Mouse (Mus musculus) forebrain, postnatal 0 days (tissue): ENCODE measurements around the gene 2610507B11Rik. TPM values are rescaled to one million over a fixed set of nuclear protein-coding genes. Genes with fewer than 3 reads are reported as not detected.
"Not testable (repeated sequence)": the region's sequence is repeated elsewhere in the genome, so short reads cannot be mapped to it uniquely, and the experiment has no call there.

ENCODE experiments used
- ATAC-seq: fragments of 200-750 bp; cut with Nextera tagmentation; 2 replicates; pipeline ENCODE4 v1.8.0; 2017; ENCODE audit warnings: mild to moderate bottlenecking, moderate library complexity
- DNase-seq: peaks from one replicate; pipeline ENCODE4 v3.0.0-alpha.2; 2015
- H3K27ac ChIP-seq: fragments of 300-500 bp; sonication (generic); 2 replicates; pipeline ENCODE4 v1.5.1; 2014; ENCODE audit warnings: low read depth, mild to moderate bottlenecking, antibody characterized with exemption, low read length, moderate library complexity, mixed read lengths
- H3K27me3 ChIP-seq: fragments of 300-500 bp; sonication (generic); 2 replicates; pipeline ENCODE4 v1.6.1; 2014; ENCODE audit warnings: mild to moderate bottlenecking, low read length, mixed read lengths; ENCODE audit not compliant: insufficient read depth
- H3K36me3 ChIP-seq: fragments of 300-500 bp; sonication (generic); 2 replicates; pipeline ENCODE4 v1.6.1; 2014; ENCODE audit warnings: mild to moderate bottlenecking, moderate library complexity; ENCODE audit not compliant: insufficient read depth
- H3K4me1 ChIP-seq: fragments of 300-500 bp; sonication (generic); 2 replicates; pipeline ENCODE4 v1.6.1; 2014; ENCODE audit warnings: antibody characterized with exemption; ENCODE audit not compliant: insufficient read depth
- H3K4me2 ChIP-seq: fragments of 300-500 bp; sonication (generic); 2 replicates; pipeline ENCODE4 v1.6.1; 2014; ENCODE audit warnings: low read depth, mild to moderate bottlenecking, moderate library complexity
- H3K4me3 ChIP-seq: fragments of 300-500 bp; sonication (generic); 2 replicates; pipeline ENCODE4 v1.5.1; 2014; ENCODE audit warnings: low read depth, low read length, mixed read lengths
- H3K9ac ChIP-seq: fragments of 300-500 bp; sonication (generic); 2 replicates; pipeline ENCODE4 v1.6.1; 2014; ENCODE audit warnings: mild to moderate bottlenecking
- H3K9me3 ChIP-seq: fragments of 300-500 bp; sonication (generic); 2 replicates; pipeline ENCODE4 v1.6.1; 2016; ENCODE audit warnings: low read length
- CTCF ChIP-seq: sonication (generic); IDR thresholded peaks from 2 replicates; pipeline ENCODE4 v1.5.1; 2016; ENCODE audit warnings: antibody characterized with exemption, control low read depth, low read depth
- WGBS: fragments of 180-500 bp; shearing (Covaris S2); extraction: QIAGEN DNeasy Blood & Tissue Kit; methylation state at CpG from one replicate; pipeline ENCODE4 v1.1.7; 2014; 5-methylcytosine and 5-hydroxymethylcytosine counted together
- polyA plus RNA-seq: library from polyadenylated mRNA; unstranded; fragments of >200 nt; fragmentation: Nextera tagmentation; extraction: Ambion mirVana; gene quantifications from 2 replicates; pipeline ENCODE4 v1.2.1, GENCODE M21; 2015
- total RNA-seq: library from RNA; depleted of rRNA; stranded (reverse); fragments of >200 nt; gene quantifications from 2 replicates; pipeline ENCODE4 v1.2.3, GENCODE M21; 2014

Gene 2610507B11Rik
- total and polyA plus RNA-seq, 2 experiments from 2014 or later, result 49.4 to 70.2 TPM

DNA sequence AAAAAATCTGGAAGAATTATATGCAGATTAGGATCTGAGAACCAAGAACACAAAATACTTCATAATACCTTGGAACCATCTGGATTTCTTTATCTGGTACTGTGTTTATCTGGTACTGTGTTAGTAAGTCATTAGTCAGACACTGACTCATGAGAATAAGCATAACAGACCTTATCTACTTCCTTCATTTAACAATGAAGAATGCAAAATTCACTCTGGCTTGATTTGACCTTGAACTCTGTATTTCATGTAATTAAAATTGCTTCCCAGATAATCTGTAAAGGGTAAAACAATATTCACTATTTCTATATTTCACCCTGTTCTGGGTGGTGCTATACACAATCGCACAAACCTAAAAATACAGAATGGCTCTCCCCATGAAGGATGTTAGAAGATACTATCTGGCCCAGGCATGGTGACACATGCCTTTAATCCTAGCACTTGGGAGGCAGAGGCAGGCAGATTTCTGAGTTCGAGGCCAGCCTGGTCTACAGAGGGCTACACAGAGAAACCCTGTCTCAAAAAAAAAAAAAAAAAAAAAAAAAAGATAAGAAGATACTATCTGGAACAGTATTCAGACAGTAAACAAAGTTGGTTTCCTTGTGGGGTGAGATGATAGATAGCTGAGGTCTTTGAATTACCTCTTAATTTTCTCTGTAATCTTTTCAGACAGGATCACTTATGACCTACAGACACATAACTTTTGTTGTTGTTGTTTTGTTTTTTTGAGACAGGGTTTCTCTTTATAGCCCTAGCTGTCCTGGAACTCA is 878 bp upstream of the 2610507B11Rik start:
- WGBS, result 100% methylated on average over 2 of the region's 2 CpGs
- Histone ChIP-seq H3K4me3 (peak overlapping the region; percentile 91), H3K27me3 (no peaks in the 10 kb centered on the region), H3K36me3 (peaks cover 21% of the 10 kb centered on the region), H3K4me2 (peak overlapping the region; percentile 84), H3K4me1 (0 out of 2 replicates have a peak, but pooled peaks cover 4% of the 10 kb centered on the region), H3K9me3 (no peaks in the 10 kb centered on the region), H3K27ac (no peak overlapping the region), H3K9ac (peak overlapping the region; percentile 67; the same call in 1 of the 2 replicates)
- ATAC-seq (no peak), DNase-seq (no peak)
- TF ChIP-seq CTCF, result no peak

DNA sequence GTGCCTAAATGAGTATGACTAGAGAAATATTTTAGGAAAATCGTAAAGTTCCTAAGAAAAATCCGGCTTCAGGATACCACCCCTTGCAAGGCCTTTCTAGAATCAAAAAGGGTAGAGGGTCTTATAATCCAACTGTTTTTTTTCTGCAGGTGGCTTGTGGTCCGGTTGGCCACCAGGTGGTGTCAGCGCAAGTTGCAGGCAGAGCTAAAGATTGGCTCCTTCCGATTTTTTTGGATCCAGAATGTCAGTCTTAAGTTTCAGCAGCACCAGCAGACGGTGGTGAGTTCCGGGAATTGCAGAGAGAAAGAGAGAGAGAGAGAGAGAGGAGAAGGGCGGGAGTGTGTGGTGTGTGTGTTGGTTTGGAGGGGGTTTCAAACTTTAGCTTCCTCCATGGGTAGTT is 998 bp downstream of the 2610507B11Rik start:
- 0 out of 2 replicates have a peak, but pooled peaks cover 4% of the 10 kb centered on the region for H3K4me1 ChIP-seq
- H3K27ac ChIP-seq, result no peak overlapping the region
- peak overlapping the region; percentile 84 for H3K4me2 ChIP-seq
- ATAC-seq, result no peak
- H3K36me3 ChIP-seq, result peaks cover 38% of the 10 kb centered on the region
- no peaks in the 10 kb centered on the region for H3K27me3 ChIP-seq
- TF ChIP-seq CTCF, result peak; percentile 70
- H3K9me3 ChIP-seq, result no peaks in the 10 kb centered on the region
- H3K4me3 ChIP-seq, result peak overlapping the region; percentile 91
- DNase-seq, result peak; percentile 66
- H3K9ac ChIP-seq, result peak overlapping the region; percentile 67; the same call in 1 of the 2 replicates
- WGBS, result 2% methylated on average over 8 of the region's 8 CpGs

DNA sequence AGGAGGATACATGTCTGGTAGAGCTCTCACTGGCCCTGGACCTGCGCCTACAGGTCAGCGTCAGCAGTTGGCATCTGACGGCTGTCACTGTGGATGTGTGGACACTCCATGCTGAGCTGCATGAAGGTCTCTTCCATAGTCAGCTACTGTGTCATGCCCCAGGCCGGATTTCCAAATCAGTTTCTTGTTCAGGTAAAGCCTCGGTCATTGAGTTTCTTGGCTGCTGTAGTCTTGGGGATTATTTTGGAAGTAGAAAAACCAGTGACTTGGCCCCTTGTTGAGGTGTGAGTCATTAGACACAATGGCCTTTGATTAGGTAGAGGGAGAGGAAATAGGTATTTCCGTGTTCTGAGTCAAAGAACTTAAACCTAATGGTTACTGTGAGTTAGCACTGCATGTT is 4.0 kb downstream of the 2610507B11Rik start:
- H3K27me3 ChIP-seq, result no peaks in the 10 kb centered on the region
- no peak for ATAC-seq
- no peak overlapping the region for H3K9ac ChIP-seq
- no peak overlapping the region for H3K27ac ChIP-seq
- H3K4me2 ChIP-seq, result no peak overlapping the region
- 0 out of 2 replicates have a peak, but pooled peaks cover 4% of the 10 kb centered on the region for H3K4me1 ChIP-seq
- no peak overlapping the region for H3K4me3 ChIP-seq
- no peak for TF ChIP-seq CTCF
- DNase-seq, result no peak
- no peaks in the 10 kb centered on the region for H3K9me3 ChIP-seq
- H3K36me3 ChIP-seq, result peaks cover 63% of the 10 kb centered on the region
- 96% methylated on average over 6 of the region's 6 CpGs for WGBS

DNA sequence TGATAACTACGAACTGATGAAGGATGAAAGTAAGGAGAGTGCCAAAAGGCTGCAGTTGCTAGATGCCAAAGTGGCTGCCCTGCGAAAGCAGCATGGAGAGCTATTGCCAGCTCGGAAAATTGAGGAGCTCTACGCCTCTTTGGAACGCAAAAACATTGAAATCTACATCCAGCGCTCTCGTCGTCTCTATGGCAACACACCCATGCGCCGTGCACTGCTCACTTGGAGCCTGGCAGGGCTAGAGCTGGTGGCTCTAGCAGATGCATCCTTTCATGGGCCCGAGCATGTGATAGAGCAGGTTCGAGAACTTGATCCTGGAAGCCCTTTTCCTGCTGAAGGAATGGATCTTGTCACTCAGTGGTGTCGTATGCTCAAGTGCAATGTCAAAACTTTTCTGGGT is 10.4 kb downstream of the 2610507B11Rik start:
- Histone ChIP-seq H3K27me3 (no peaks in the 10 kb centered on the region), H3K27ac (no peak overlapping the region), H3K9me3 (no peaks in the 10 kb centered on the region), H3K4me2 (no peak overlapping the region), H3K4me1 (no peaks in the 10 kb centered on the region), H3K4me3 (no peak overlapping the region), H3K9ac (no peak overlapping the region), H3K36me3 (peaks cover 88% of the 10 kb centered on the region)
- no peak for TF ChIP-seq CTCF
- peak; percentile 14 for DNase-seq
- WGBS, result 77% methylated on average over 13 of the region's 13 CpGs
- no peak for ATAC-seq

DNA sequence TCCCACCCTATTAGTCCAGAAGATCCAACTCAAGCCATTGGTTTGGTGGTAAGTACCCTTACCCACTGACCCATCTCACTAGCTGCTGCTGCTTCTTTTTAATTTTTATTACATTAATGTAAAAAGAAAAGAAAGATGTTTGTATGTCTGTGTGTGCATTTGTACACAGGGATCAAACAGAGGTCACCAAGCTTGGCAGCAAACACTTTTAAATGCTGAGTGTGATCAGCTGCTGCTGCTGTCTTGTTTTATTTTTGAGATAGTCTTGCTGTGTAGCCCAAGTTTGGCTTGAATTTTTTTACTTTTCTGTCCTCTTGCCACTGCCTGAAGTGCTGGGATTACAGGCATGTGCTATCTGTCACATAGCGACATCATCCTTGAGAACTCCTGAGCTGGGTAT is 14.0 kb downstream of the 2610507B11Rik start:
- Histone ChIP-seq H3K27me3 (no peaks in the 10 kb centered on the region), H3K9ac (no peak overlapping the region), H3K9me3 (no peaks in the 10 kb centered on the region), H3K4me3 (no peak overlapping the region), H3K27ac (no peak overlapping the region), H3K4me2 (no peak overlapping the region), H3K36me3 (peaks cover 90% of the 10 kb centered on the region), H3K4me1 (no peaks in the 10 kb centered on the region)
- DNase-seq (no peak), ATAC-seq (no peak)
- WGBS, result 100% methylated on average over 1 of the region's 1 CpGs
- no peak for TF ChIP-seq CTCF

DNA sequence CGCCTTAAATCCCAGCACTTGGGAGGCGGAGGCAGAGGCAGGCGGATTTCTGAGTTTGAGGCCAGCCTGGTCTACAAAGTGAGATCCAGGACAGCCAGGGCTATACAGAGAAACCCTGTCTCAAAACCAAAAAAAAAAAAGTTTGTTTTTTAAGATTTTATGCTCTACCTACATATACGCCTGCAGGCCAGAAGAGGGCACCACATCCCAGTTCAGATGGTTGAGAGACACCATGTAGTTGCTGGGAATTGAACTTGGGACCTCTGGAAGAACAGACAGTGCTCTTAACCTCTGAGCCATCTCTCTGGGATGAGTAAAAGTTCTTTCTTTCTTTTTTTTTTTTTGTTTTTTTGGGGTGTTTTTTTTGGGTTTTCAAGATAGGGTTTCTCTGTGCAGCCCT is 14.6 kb downstream of the 2610507B11Rik start:
- not testable (repeated sequence) for ATAC-seq, H3K27me3 ChIP-seq, H3K4me2 ChIP-seq, H3K9ac ChIP-seq, H3K27ac ChIP-seq, H3K4me1 ChIP-seq, H3K9me3 ChIP-seq, H3K4me3 ChIP-seq, DNase-seq
- WGBS, result 96% methylated on average over 4 of the region's 4 CpGs
- peaks cover 92% of the 10 kb centered on the region for H3K36me3 ChIP-seq
- TF ChIP-seq CTCF, result peak; percentile 28

DNA sequence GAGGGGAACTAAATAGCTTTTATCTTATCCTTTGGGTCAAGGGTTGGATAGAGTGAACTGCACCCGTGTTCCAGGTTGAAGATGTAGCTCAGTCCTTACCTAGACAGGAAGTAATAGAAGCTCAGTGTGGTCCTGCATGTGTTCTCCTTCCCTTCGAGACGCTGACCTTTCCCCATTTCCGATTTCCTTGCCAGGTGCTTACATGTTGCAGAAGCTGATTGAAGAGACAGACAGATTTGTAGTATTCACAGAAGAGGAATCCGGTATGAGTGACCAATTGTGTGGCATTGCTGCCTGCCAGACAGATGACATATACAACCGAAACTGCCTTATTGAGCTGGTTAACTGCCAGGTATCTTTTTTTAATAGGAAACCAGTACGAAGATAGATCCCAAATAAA is 17.3 kb downstream of the 2610507B11Rik start:
- H3K9ac ChIP-seq, result no peak overlapping the region
- peaks cover 89% of the 10 kb centered on the region for H3K36me3 ChIP-seq
- no peak overlapping the region for H3K27ac ChIP-seq
- no peak overlapping the region for H3K4me2 ChIP-seq
- 89% methylated on average over 7 of the region's 7 CpGs for WGBS
- H3K9me3 ChIP-seq, result no peaks in the 10 kb centered on the region
- DNase-seq (no peak), ATAC-seq (no peak)
- no peak overlapping the region for H3K4me3 ChIP-seq
- no peak for TF ChIP-seq CTCF
- no peaks in the 10 kb centered on the region for H3K4me1 ChIP-seq
- H3K27me3 ChIP-seq, result no peaks in the 10 kb centered on the region
